Mouse (Mus musculus) heart, embryonic 13.5 days (tissue): ENCODE data around the gene Slc5a6. TPM values are rescaled to one million over a fixed set of nuclear protein-coding genes. Genes with fewer than 3 reads are reported as not detected.
"Not testable (repeated sequence)": the region's sequence is repeated elsewhere in the genome, so short reads cannot be mapped to it uniquely, and the experiment has no call there.

Experiments
- ATAC-seq: fragments of 200-750 bp; cut with Nextera tagmentation; 2 replicates; pipeline ENCODE4 v1.8.0; 2017; ENCODE audit warnings: moderate TSS enrichment; ENCODE audit not compliant: insufficient number of reproducible peaks, low FRiP score, low TSS enrichment; ENCODE audit errors: extremely low read depth
- H3K27ac ChIP-seq: fragments of 300-500 bp; sonication (generic); replicated peaks from 2 replicates; pipeline ENCODE4 v1.5.1; 2015; ENCODE audit warnings: moderate library complexity, mild to moderate bottlenecking, inconsistent platforms
- H3K27me3 ChIP-seq: fragments of 300-500 bp; sonication (generic); replicated peaks from 2 replicates; pipeline ENCODE4 v1.6.1; 2015; ENCODE audit warnings: mild to moderate bottlenecking, inconsistent platforms
- H3K36me3 ChIP-seq: fragments of 300-500 bp; sonication (generic); 2 replicates; pipeline ENCODE4 v1.6.1; 2015; ENCODE audit warnings: mild to moderate bottlenecking, inconsistent platforms
- H3K4me1 ChIP-seq: fragments of 300-500 bp; sonication (generic); 2 replicates; pipeline ENCODE4 v1.6.1; 2015; ENCODE audit warnings: inconsistent platforms
- H3K4me2 ChIP-seq: fragments of 300-500 bp; sonication (generic); 2 replicates; pipeline ENCODE4 v1.6.1; 2015; ENCODE audit warnings: inconsistent platforms, mild to moderate bottlenecking, moderate library complexity
- H3K4me3 ChIP-seq: fragments of 300-500 bp; sonication (generic); 2 replicates; pipeline ENCODE4 v1.5.1; 2015; ENCODE audit warnings: moderate library complexity, mild to moderate bottlenecking, inconsistent platforms
- H3K9ac ChIP-seq: fragments of 300-500 bp; sonication (generic); 2 replicates; pipeline ENCODE4 v1.6.1; 2015; ENCODE audit warnings: inconsistent platforms, mild to moderate bottlenecking, moderate library complexity
- H3K9me3 ChIP-seq: fragments of 300-500 bp; sonication (generic); 2 replicates; pipeline ENCODE4 v1.6.1; 2016; ENCODE audit warnings: inconsistent platforms
- WGBS: fragments of 180-500 bp; shearing (Covaris S2); methylation state at CpG from one replicate; pipeline ENCODE4 v1.1.7; 2015; ENCODE audit warnings: mixed read lengths; 5-methylcytosine and 5-hydroxymethylcytosine counted together
- polyA plus RNA-seq: library from polyadenylated mRNA; unstranded; fragments of >200 nt; fragmentation: Nextera tagmentation; extraction: Ambion mirVana; gene quantifications from 2 replicates; pipeline ENCODE4 v1.2.1, GENCODE M21; 2015

Slc5a6 gene
- polyA plus RNA-seq, 1 experiment from 2014 or later = 6.9 TPM

- ATAC-seq = peak; percentile 93
- Histone ChIP-seq H3K9ac (peak within 1 kb of the TSS; percentile 91), H3K36me3 (peaks cover 47% of the 10 kb centered on the region), H3K4me3 (peak within 1 kb of the TSS; percentile 67), H3K27me3 (no peaks in the 10 kb centered on the region), H3K9me3 (no peaks in the 10 kb centered on the region), H3K4me1 (peaks cover 21% of the 10 kb centered on the region), H3K27ac (peak within 1 kb of the TSS; percentile 76), H3K4me2 (peak within 1 kb of the TSS; percentile 94)
- WGBS = under 1% methylated on average over 64 of the region's 64 CpGs
Measured at GRCm38 (mm10) chr5:31054261-31055215, 5.8 kb upstream of the Slc5a6 start, which contains the start of gene Cad. Cad (plus strand) TSS chr5:31054780.

GRCm38 (mm10) chr5:31053728-31054127 is 5.0 kb upstream of the Slc5a6 start:
- peaks cover 39% of the 10 kb centered on the region for H3K36me3 ChIP-seq
- H3K4me3 ChIP-seq = peak overlapping the region; percentile 67
- 68% methylated on average over 4 of the region's 4 CpGs for WGBS
- not testable (repeated sequence) for ATAC-seq, H3K9me3 ChIP-seq, H3K27me3 ChIP-seq
- peak overlapping the region; percentile 76 for H3K27ac ChIP-seq
- H3K4me2 ChIP-seq = peak overlapping the region; percentile 94
- peak overlapping the region; percentile 91 for H3K9ac ChIP-seq
- H3K4me1 ChIP-seq = peaks cover 21% of the 10 kb centered on the region

DNA sequence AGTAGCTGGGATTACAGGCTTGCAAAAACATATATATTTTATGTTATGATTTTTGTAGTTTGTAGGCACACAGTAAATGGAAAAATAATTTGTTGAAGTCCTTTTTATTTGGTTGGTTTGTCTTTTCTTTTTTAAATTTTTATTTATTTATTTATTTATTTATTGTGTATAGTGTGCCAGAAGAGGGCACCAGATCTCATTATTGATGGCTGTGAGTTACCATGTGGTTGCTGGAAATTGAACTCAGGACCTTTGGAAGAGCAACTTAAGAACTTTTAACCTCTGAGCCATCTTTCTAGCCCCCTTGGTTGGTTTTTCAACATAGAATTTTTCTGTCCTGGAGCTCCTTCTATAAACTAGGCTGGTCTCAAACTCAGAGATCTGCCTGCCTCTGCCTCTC is 1.7 kb upstream of the Slc5a6 start:
- Histone ChIP-seq H3K36me3 (peaks cover 18% of the 10 kb centered on the region), H3K4me2 (no peak overlapping the region), H3K27me3 (no peaks in the 10 kb centered on the region), H3K4me1 (peaks cover 23% of the 10 kb centered on the region), H3K27ac (no peak overlapping the region), H3K4me3 (no peak overlapping the region), H3K9me3 (no peaks in the 10 kb centered on the region), H3K9ac (no peak overlapping the region)
- no peak for ATAC-seq

GRCm38 (mm10) chr5:31047848-31048762 is 619 bp downstream of the Slc5a6 start, which contains the start of gene Atraid:
Atraid (plus strand) TSS chr5:31048312.
- peaks cover 26% of the 10 kb centered on the region for H3K36me3 ChIP-seq
- H3K4me2 ChIP-seq = peak within 1 kb of the TSS; percentile 91
- peak within 1 kb of the TSS; percentile 94 for H3K9ac ChIP-seq
- peaks cover 14% of the 10 kb centered on the region for H3K4me1 ChIP-seq
- ATAC-seq = peak; percentile 97
- peak within 1 kb of the TSS; percentile 76 for H3K4me3 ChIP-seq
- peak within 1 kb of the TSS; percentile 99 for H3K27ac ChIP-seq
- WGBS = under 1% methylated on average over 72 of the region's 73 CpGs
- no peaks in the 10 kb centered on the region for H3K27me3 ChIP-seq
- H3K9me3 ChIP-seq = no peaks in the 10 kb centered on the region

- H3K27ac ChIP-seq = no peak overlapping the region
- H3K9ac ChIP-seq = peak overlapping the region; percentile 94
- no peaks in the 10 kb centered on the region for H3K27me3 ChIP-seq
- no peak for ATAC-seq
- 64% methylated on average over 5 of the region's 5 CpGs for WGBS
- H3K4me3 ChIP-seq = peak overlapping the region; percentile 76
- peak overlapping the region; percentile 91 for H3K4me2 ChIP-seq
- peaks cover 14% of the 10 kb centered on the region for H3K4me1 ChIP-seq
- H3K36me3 ChIP-seq = peaks cover 27% of the 10 kb centered on the region
- H3K9me3 ChIP-seq = no peaks in the 10 kb centered on the region
Measured at GRCm38 (mm10) chr5:31047074-31047473, 1.6 kb downstream of the Slc5a6 start.

DNA sequence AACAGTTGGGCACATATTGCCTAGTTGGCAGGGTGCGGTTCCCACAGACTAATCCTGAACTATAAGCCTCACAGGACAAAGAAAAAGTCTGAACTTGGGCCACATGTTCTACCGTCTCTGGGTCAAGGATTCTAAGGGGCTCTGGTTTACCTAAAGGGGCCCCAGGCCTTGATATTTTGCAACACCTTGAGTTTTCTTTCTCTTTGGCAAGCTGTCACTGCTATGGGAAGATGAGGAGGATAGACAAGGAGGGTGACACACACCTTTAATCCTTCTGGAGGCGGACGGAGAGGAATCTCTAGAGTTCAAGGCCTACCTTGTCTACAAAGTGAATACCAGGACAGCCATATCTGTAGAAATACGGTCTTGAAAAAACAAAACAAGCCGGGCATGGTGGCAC is 2.3 kb downstream of the Slc5a6 start:
- peaks cover 14% of the 10 kb centered on the region for H3K4me1 ChIP-seq
- peaks cover 31% of the 10 kb centered on the region for H3K36me3 ChIP-seq
- H3K27me3 ChIP-seq = no peaks in the 10 kb centered on the region
- H3K27ac ChIP-seq = no peak overlapping the region
- 90% methylated on average over 6 of the region's 6 CpGs for WGBS
- no peak for ATAC-seq
- H3K9me3 ChIP-seq = no peaks in the 10 kb centered on the region
- no peak overlapping the region; the same call in 1 of the 2 replicates for H3K9ac ChIP-seq
- no peak overlapping the region for H3K4me3 ChIP-seq
- H3K4me2 ChIP-seq = no peak overlapping the region

- no peak for ATAC-seq
- Histone ChIP-seq H3K36me3 (peaks cover 64% of the 10 kb centered on the region), H3K4me2 (no peak overlapping the region), H3K4me3 (no peak overlapping the region), H3K4me1 (peaks cover 8% of the 10 kb centered on the region; the same call in 1 of the 2 replicates), H3K9me3 (no peaks in the 10 kb centered on the region), H3K9ac (no peak overlapping the region), H3K27me3 (no peaks in the 10 kb centered on the region), H3K27ac (no peak overlapping the region)
- WGBS = 78% methylated on average over 7 of the region's 7 CpGs
Measured at GRCm38 (mm10) chr5:31038171-31038845, 10.4 kb downstream of the Slc5a6 start.

DNA sequence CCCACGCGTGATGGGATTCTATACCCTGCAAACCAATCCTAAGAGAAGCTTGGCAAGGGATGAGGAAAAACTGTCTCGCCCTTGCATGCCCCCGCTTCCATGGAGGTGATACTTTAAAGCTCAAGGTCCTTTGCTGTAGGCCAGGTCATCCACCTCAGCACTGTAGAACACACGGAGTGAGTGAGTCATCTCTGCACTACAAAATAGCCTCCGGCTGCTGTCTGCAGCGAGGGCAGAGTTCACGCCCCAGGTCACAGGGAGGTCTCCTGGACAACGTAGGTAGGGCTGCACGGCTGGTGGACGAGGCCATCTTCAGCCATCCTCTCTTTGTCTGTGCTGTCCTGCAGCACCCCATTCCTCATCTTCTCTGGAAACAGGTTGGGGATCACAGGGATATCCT is 12.2 kb downstream of the Slc5a6 start:
- not testable (repeated sequence) for H3K9me3 ChIP-seq, H3K4me1 ChIP-seq, H3K9ac ChIP-seq, H3K4me3 ChIP-seq, H3K4me2 ChIP-seq, H3K27ac ChIP-seq, H3K27me3 ChIP-seq, ATAC-seq
- 82% methylated on average over 11 of the region's 11 CpGs for WGBS
- H3K36me3 ChIP-seq = peaks cover 47% of the 10 kb centered on the region

- H3K9me3 ChIP-seq = no peaks in the 10 kb centered on the region
- H3K4me2 ChIP-seq = no peak overlapping the region
- no peak for ATAC-seq
- no peak overlapping the region for H3K4me3 ChIP-seq
- no peaks in the 10 kb centered on the region for H3K27me3 ChIP-seq
- no peak overlapping the region for H3K27ac ChIP-seq
- H3K36me3 ChIP-seq = peaks cover 31% of the 10 kb centered on the region
- WGBS = 81% methylated on average over 6 of the region's 6 CpGs
- H3K9ac ChIP-seq = no peak overlapping the region
- peaks cover 8% of the 10 kb centered on the region; the same call in 1 of the 2 replicates for H3K4me1 ChIP-seq
Measured at GRCm38 (mm10) chr5:31034669-31035068, 14.1 kb downstream of the Slc5a6 start.

DNA sequence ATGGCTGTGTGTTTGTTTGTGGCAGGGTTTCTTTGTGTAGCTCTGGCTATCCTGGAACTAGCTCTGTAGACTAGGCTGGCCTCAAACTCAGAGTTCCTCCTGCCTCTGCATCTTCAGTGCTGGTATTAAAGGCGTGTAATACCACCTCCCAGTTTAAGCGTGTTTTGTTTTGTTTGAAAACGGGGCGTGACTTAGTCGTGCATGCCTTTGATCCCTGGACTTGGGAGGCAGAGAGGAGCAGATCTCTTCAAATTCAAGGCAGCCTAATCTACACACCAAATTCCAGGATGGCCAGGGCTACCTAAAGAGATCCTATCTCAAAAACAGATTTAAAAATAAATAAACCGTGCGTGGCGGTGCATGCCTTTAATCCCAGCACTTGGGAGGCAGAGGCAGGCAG is 17.2 kb downstream of the Slc5a6 start:
- Histone ChIP-seq H3K27me3 (no peaks in the 10 kb centered on the region), H3K4me1 (peaks cover 8% of the 10 kb centered on the region; the same call in 1 of the 2 replicates), H3K9ac (no peak overlapping the region), H3K27ac (no peak overlapping the region), H3K4me2 (no peak overlapping the region), H3K4me3 (no peak overlapping the region), H3K9me3 (no peaks in the 10 kb centered on the region), H3K36me3 (0 out of 2 replicates have a peak, but pooled peaks cover 6% of the 10 kb centered on the region)
- no peak for ATAC-seq
- 84% methylated on average over 8 of the region's 8 CpGs for WGBS
